8 mouse cellular contexts compared by ENCODE assay signal in genomic region chr4:135254770-135255169, GRCm38 (mm10). TPM values are rescaled to one million over a fixed set of nuclear protein-coding genes. Genes with fewer than 3 reads are reported as not detected.
DNase-seq lines count a peak whose midpoint lies in the region; ATAC-seq and TF ChIP-seq lines count a peak whose summit lies in the region.

No protein-coding gene starts in this region.

- TF ChIP-seq CTCF in liver, adult 2 months (IDR thresholded peaks at IDR 0.05; ENCODE audit: low read depth, low read length) = no peak

- no peak for TF ChIP-seq POLR2A in liver, adult 2 months (IDR thresholded peaks at IDR 0.05; ENCODE audit: extremely low read depth, insufficient read depth, low read length)

- H3K36me3 ChIP-seq in liver, adult 2 months (ENCODE audit: control insufficient read depth, insufficient read depth, low read length) = no peaks in the 10 kb centered on the region; the same call in 1 of the 2 replicates
- no peaks in the 10 kb centered on the region for H3K36me3 ChIP-seq in forebrain, embryonic 15.5 days
- H3K36me3 ChIP-seq in neural tube, embryonic 15.5 days = no peaks in the 10 kb centered on the region

- H3K4me2 ChIP-seq in forebrain, embryonic 15.5 days (replicated peaks) = no peak overlapping the region
- no peak overlapping the region for H3K4me2 ChIP-seq in neural tube, embryonic 15.5 days

- no peak for DNase-seq in liver, adult 2 months (ENCODE audit: extremely low read depth, low read depth, low spot score)
- no peak for DNase-seq in liver
- peak; percentile 26 to 66 for DNase-seq in kidney, postnatal 36 days
- no peak for DNase-seq in thymus, postnatal 36 days
- no peak for DNase-seq in right cerebral cortex, postnatal 4 days

- peaks cover 59% of the 10 kb centered on the region for H3K79me2 ChIP-seq in liver, adult 2 months (ENCODE audit: control insufficient read depth, insufficient read depth, low read length)

- H3K27ac ChIP-seq in liver, adult 2 months (replicated peaks; ENCODE audit: insufficient read depth, low read depth, low read length) = peak overlapping the region; percentile 78
- 0 out of 2 replicates have a peak overlapping the region, but pooled peaks have one; percentile 17 for H3K27ac ChIP-seq in forebrain, embryonic 15.5 days (replicated peaks)
- H3K27ac ChIP-seq in neural tube, embryonic 15.5 days (replicated peaks) = peak overlapping the region; percentile 63

- no peaks in the 10 kb centered on the region for H3K27me3 ChIP-seq in liver, adult 2 months (ENCODE audit: control insufficient read depth, insufficient read depth, low read length)
- H3K27me3 ChIP-seq in forebrain, embryonic 15.5 days = no peaks in the 10 kb centered on the region
- no peaks in the 10 kb centered on the region for H3K27me3 ChIP-seq in neural tube, embryonic 15.5 days (replicated peaks)

- H3K9ac ChIP-seq in liver, adult 2 months (ENCODE audit: low read depth, low read length) = no peak overlapping the region
- H3K9ac ChIP-seq in forebrain, embryonic 15.5 days (replicated peaks) = no peak overlapping the region
- H3K9ac ChIP-seq in neural tube, embryonic 15.5 days (replicated peaks) = no peak overlapping the region

- H3K4me3 ChIP-seq in liver, adult 2 months (ENCODE audit: insufficient read depth, low read depth, low read length) = no peak overlapping the region
- H3K4me3 ChIP-seq in forebrain, embryonic 15.5 days = no peak overlapping the region
- no peak overlapping the region for H3K4me3 ChIP-seq in neural tube, embryonic 15.5 days (replicated peaks)

- H3K4me1 ChIP-seq in liver, adult 2 months (ENCODE audit: control insufficient read depth, insufficient read depth, low read length) = peaks cover 47% of the 10 kb centered on the region
- peaks cover 23% of the 10 kb centered on the region for H3K4me1 ChIP-seq in forebrain, embryonic 15.5 days
- H3K4me1 ChIP-seq in neural tube, embryonic 15.5 days = peaks cover 20% of the 10 kb centered on the region

- WGBS in liver, adult 2 months = 50% methylated on average over 3 of the region's 3 CpGs
- 29% methylated on average over 3 of the region's 3 CpGs for WGBS in forebrain, embryonic 15.5 days
- WGBS in neural tube, embryonic 15.5 days = 70% methylated on average over 3 of the region's 3 CpGs

- H3K9me3 ChIP-seq in forebrain, embryonic 15.5 days = no peaks in the 10 kb centered on the region
- H3K9me3 ChIP-seq in neural tube, embryonic 15.5 days (replicated peaks) = no peaks in the 10 kb centered on the region

- no peak for ATAC-seq in forebrain, embryonic 15.5 days (replicated peaks)
- ATAC-seq in neural tube, embryonic 15.5 days (ENCODE audit: low FRiP score) = no peak
- no peak for ATAC-seq in erythroblast, adult 5-6 weeks (replicated peaks; ENCODE audit: low FRiP score, poor library complexity, severe bottlenecking)

RNA-seq across cellular contexts. Expression of gene Clic4, which starts 17.8 kb away (rescaled TPM):
- 23.0 and 27.7 TPM in 2 replicates for total RNA-seq in liver, adult 2 months (2014; rRNA removed)
- polyA plus RNA-seq in liver, adult 2 months (2012; rRNA removed) = 23.4 and 30.8 TPM in 2 replicates
- 114 and 116 TPM in 2 replicates for polyA plus RNA-seq in forebrain, embryonic 15.5 days (2015; fragmentation: Nextera tagmentation; extraction: Ambion mirVana)
- 45.3 and 62.7 TPM in 2 replicates for polyA plus RNA-seq in neural tube, embryonic 15.5 days (2015; fragmentation: Nextera tagmentation; extraction: Ambion mirVana)
- total RNA-seq in erythroblast, adult 5-6 weeks (2015; ENCODE audit: low replicate concordance) = 24.6 and 29.9 TPM in 2 replicates
- total RNA-seq in erythroblast, adult 5-6 weeks (2017; ENCODE audit: low replicate concordance) = 35.4 and 44.6 TPM in 2 replicates

Comparison
In these comparisons a context has a peak if more than half of its experiments do, and no peak if none do; other contexts are left out.
1. DNase-seq: peak in kidney, postnatal 36 days (2 of 2); none in liver, adult 2 months (single experiment), liver (single experiment), thymus, postnatal 36 days (0 of 2) and right cerebral cortex, postnatal 4 days (single experiment).
2. H3K27ac ChIP-seq: peak in every context shown above with its lines; median percentile 78 in liver, adult 2 months; 63 in neural tube, embryonic 15.5 days; 17 in forebrain, embryonic 15.5 days.